Mouse (Mus musculus): ENCODE data around the gene Fndc1.

- TF ChIP-seq POLR2A (IDR thresholded peaks at IDR 0.05; ENCODE audit: control insufficient read depth, extremely low read depth, insufficient read depth, low read length, poor library complexity) (no peak), CTCF (IDR thresholded peaks at IDR 0.05; ENCODE audit: borderline replicate concordance, control insufficient read depth, extremely low read depth, insufficient read depth, low read length, poor library complexity) (no peak)
Measured at GRCm38 (mm10) chr17:7825416-7825815, 1.7 kb downstream of the Fndc1 start.
